Mouse (Mus musculus) layer of hippocampus, adult 11-12 months (tissue): ENCODE data around the gene Stk10.

Experiments used
- DNase-seq: peaks from one replicate; pipeline ENCODE4 v3.0.0; 2022; ENCODE audit warnings: low spot score

Gene Stk10

DNA sequence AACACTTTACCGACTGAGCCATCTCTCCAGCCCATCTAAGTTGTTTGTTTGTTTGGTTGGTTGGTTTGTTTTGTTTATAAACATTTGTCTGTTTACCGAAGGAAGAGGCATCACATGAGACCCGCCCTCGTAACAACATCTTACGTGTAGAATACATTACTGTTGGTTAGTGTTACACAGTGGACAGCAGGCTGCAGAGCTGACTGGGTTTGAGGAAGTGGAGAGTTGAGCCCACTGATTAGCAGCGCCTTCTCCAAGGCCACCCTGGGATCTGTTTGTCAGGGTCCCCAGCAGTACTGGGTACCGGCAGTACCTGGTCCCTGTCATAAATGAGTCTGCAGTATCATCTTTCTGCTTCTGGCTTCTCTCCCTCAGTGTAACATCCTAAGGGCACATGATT, 35.0 kb downstream of the Stk10 start:
- no peak for DNase-seq

DNA sequence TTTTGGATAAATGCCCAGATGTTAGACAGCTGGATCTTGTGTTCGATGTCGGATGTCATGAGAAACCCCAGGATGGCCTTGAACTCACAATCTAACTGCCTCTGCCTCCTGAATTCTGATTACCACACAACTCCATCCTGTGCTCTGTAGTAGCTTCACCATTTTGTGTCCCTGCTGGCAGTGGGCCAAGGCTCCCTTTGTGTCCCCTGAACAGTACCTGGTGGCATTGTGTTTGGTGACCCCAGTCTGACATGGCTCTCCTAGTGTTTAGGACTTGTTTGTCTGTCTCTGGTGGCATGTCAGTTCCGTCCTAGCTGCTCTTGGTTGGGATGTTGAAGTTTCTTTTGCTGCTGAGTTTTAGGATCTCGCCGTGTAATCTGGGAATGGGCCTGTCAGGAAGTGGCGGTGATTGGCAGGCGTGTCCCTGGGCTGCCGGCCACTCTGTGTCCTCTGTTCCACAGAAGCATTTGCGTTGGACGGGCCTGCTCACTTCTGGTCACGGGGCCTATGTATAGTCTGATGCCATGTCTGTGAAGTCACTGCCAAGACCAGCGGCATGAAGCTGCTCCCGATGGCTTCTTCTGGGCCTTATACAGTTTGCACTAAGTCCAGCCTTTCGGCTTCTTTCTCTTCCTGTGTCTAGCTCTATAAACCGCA, 35.7 kb downstream of the Stk10 start:
- DNase-seq: no peak

DNA sequence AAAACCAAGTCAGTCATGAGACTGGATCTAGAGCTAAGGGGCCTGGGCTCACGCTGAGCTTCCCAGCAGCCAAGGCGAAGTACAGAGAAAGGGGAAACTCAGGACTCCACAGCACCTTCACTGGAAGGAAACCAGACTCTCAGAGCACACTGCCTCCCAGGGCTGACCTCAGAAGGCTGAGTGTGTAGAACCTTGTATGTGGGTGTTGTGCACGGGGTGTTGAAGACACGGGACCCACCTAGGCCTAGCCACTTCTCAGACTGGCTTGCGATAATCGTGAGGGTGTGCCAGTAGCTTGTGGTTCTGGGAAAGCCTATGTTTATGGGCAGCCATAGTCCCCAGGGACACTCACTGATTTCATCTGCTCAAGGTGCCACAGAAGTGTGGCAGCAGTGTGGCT, 38.0 kb downstream of the Stk10 start:
- no peak for DNase-seq

DNA sequence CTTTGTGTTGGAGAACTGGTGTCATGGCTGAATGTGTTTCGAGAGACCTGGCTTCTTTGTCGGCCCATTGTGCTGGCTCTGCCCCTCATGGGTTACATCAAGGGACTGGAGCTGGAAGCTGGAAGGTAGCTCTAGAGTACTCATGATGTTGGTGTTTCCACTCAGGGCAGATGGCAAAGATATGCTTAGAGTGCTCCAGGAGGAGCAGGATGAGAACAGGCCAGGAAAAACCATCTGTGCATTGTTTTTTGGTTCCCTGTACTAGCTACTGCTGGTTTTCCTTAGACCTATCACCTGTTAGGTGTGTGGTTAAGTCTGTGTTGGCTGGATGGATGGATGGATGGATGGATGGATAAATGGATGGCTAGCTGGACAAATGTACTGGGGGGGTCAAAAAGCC, 40.6 kb downstream of the Stk10 start:
- DNase-seq: no peak

DNA sequence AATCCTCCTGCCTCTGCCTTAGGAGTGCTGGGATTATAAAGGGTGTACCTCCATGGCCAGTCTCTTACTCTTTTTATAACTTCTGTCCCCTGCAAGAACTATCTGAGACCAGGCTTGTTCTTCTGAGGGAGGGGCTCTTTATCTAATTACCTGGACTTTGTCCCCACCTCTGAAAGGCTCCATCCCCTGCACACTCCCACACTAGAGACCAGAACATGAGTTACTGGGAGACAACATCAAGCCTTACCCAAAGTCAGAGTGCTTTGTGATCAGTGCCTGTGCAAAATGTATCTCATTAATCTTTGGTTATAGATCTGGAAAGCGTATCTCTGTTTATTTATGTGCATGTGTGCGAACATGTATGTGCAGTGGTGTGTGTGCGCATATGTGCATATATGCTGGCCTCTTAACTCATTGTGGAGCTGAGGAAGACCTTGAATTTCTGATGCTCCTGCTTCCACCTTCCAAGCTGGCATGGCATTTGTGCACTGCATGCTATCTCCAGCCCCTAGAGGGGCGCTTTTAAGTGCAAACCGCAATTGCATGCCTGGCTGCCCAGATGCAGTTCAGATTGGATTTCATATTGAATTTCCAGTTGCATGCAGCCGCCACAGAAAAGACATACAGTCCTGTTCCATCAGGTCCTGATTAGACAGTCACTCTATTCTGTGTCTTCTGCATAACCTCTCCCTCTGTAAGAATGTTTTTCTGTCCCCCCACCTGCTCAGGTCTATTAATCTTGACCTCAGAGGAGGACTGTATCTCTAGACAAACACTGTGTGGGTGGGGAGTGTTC, 43.1 kb downstream of the Stk10 start:
- DNase-seq: no peak

DNA sequence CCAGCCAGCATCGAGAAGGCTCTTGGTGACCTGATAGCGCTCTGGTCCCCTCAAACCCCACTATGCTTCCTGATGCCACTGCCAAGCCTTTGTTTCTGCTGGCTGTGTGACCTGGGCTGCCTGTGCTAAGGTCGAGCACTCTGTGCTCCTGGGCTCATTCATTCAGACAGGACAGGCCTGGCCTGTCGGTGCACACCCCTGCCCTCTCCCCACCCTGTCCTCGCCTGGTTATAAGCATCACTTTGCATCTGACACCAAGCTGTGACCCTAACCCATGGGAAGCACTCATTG, 43.6 kb downstream of the Stk10 start:
- DNase-seq: no peak

DNA sequence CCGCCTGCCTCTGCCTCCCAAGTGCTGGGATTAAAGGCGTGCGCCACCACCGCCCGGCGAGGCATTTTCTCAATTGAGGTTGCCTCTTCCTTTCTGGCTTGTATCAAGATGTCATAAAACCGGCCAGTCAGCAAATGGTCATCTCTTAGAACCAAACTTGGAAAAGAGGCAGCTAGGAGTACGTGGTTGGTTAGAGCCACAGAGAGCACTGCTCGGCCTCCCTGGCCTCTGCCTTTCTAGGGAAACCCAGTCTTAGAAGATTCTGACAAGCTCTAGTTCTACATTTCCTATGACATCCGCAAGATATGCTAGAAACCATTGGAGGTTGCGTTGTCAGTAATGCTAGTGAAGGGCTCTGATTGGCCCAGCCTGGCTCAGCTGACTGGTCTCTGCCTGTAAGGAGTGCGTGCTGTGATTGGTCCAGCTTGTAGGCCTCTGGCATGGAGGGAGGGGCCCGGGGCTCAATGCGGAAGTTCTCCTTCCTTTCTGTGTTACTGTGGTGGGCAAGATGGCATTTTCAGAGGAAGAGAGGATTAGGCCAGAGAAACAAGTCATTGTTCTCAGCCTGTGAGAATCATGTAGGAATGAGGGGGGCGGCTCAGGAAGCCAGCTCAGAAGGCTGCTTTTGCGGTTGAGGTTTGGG, 47.3 kb downstream of the Stk10 start:
- DNase-seq: peak; percentile 74

DNA sequence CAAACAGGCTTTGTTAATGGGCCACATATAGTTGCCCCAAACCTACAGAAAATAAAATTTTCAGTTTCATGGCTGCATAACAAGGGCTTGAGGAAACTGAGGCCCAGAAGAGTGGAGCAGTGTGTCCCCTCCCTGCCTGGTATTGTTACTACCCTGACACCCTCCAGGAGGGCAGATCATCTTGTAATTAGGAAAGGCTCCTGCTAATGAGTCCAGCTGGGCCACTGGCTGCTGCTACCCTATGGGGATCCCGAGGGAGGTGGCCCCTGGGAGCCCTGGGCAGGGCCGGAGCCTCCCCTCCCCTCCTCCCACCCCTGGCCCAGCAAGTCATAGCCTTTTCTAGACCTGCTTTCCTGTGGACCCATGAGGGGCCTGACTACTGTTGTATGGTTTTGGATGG, 47.9 kb downstream of the Stk10 start:
- no peak for DNase-seq

DNA sequence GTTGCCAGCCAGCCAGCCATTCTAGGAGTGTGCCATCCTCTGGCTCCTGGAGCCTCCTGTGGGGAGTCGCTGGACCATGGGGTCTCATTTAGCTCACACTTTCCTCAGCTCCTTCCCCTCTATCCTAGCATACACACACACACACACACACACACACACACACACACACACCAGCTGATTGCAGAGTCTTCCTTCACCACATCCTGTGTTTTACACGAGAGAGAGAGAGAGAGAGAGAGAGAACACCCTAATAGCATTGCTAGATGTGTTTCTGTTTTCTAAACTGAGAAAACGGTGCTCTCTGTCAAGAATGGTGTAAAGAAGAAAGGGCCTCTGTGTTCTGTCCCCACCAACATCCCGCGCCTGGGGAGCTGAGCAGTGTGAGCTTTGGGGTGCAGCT, 49.7 kb downstream of the Stk10 start:
- DNase-seq: no peak

DNA sequence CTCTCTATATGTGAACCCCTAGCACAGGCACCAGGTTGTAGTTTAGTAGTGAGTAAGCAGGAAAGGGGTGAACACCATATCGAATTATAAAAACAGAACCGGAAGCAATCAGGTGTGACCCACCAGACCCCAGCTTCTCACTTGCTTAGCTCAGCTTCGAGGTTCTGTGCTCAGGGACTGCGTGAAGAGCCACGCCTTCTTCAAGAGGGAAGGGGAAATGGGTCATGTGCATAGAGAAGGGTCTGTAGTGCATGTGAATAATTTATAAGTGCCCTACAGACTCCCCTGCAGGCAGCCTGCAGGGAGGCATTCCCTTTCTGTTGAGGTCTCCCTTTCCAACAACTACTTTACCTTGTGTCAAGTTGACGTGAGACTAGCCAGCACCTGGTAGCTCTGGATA, 52.9 kb downstream of the Stk10 start:
- no peak for DNase-seq

DNA sequence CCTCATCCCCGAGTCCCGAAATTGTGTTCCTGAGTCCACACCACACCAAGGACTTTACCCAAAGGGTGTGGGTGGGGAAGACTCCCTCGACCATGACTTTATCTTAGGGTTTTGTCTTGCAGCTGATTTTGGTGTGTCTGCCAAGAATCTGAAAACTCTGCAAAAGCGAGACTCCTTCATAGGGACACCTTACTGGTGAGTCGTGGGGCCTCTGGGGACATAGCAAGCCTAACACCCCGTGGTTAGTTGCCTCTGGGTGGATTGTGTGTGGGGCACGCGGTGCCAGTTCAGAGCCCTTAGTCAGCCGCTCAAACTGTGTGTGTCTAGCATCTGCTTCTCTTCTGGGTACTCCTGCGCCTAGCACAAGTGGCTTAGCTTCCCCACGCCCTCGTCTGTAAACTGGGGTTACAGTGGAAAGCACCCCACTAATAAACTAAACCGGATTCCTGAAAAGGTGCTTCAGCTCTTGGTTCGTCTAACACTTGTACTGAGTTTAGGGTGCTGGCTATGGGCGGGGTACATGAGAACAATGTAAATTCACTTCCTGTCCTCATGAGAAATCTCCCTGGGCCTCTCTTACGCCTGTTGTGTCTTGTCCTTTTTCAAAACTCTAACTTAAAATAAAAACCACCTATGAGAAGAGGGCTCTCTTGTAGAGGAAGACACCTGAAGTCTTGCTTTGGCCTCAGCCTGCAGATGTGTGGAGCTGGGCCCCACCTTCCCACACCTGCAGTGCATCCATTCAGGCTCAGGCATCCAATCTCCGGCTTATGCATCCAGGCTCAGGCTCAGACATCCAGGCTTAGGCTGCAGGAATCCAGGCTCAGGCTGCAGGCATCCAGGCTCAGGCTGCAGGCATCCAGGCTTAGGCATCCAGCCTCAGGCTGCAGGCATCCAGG, 54.3 kb downstream of the Stk10 start:
- no peak for DNase-seq

DNA sequence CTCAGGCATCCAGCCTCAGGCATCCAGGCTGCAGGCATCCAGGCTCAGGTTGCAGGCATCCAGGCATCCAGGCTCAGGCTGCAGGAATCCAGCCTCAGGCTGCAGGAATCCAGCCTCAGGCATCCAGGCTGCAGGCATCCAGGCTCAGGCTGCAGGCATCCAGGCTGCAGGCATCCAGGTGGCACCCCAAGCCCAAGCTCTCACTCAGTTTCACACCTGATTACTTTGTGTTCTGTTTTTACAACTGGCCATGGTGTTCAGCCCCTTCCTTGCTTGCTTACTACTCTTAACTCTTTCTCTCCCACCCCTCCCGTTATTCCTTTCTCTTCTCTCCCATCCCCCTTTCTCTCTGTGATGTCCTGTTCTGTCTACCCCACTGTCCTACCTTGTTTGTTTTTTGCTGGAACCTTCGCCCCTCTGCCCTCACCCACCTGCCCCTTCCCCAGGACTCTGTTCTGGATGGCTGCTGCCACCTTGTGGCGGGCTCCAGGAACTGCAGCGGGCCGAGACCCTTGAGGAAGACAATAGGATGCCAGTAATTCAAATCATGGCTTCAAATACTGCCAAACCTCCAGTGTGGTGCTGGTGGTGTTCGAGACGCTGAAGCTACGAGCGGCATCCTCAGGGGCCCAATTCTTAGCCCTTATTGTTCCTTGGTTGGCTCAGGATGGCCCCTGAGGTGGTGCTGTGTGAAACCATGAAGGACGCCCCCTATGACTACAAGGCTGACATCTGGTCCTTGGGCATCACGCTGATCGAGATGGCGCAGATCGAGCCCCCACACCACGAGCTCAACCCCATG, 55.2 kb downstream of the Stk10 start:
- peak; percentile 78 for DNase-seq

DNA sequence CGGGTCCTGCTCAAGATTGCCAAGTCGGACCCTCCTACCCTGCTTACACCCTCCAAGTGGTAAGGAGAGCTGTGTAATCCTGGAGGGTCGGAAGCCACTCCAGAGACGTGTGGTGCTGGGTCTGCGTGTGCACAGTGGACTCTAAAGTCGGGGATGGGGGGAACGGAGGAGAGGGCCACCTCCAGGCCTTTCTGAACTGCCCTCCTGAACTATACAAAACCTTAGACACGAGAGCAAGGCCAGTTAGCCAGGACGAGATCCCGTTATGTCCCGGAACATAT, 55.7 kb downstream of the Stk10 start:
- DNase-seq: no peak

DNA sequence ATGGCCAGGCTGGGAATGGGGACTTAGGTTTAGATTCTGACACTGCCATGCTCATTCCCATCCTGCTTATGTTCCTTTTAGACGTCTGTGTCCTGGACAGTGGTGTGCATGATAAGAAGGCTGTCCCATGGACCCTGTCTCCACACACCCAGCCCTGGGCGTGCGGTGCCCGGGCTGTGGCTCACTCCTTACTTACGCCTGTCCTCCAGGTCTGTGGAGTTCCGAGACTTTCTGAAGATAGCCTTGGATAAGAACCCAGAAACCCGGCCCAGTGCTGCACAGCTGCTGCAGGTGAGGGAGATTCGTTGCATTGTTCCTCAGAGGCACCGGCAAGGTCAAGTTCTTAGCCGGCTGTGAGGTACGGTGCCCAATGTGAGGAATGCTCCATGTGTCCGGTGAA, 56.1 kb downstream of the Stk10 start:
- no peak for DNase-seq

DNA sequence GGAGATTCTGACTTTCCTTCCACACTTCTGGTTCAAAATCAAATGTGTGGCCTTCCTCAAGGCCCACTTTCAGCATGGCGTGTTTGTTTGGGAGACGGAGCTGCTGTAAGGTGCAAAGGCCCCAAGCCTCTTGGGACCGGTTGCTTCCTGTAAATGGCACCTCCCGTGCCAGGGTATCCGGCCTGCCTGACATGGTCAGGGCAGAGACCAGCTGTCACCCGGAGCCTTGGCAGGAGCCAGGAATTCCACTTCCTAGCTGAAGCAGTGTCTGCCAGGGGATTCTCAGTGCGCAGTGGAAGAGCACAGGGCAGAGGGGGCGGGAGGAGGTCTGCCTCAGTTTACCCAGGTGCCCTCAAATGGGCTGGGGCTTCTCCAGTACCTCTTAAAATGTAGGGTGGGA, 56.7 kb downstream of the Stk10 start:
- no peak for DNase-seq

DNA sequence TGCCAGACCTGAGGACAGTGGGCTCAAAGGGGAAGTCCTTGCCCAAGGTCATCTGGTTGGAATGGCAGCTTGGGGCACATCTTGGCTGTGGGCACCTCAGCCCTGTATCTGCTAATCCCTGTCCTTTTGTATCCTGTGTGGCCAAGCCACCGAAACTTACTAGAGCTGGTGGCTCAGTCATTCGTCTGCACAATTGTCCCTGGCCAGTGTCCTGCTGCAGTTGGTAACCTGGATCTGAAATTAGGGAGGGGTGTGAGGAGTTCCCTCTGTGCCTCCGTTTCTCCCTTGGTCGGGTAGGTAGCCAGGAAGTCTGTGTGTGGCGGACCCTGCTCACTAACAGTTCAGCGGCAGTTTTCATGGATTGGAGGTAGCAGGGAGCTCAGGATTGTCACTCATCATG, 57.1 kb downstream of the Stk10 start:
- DNase-seq: no peak

DNA sequence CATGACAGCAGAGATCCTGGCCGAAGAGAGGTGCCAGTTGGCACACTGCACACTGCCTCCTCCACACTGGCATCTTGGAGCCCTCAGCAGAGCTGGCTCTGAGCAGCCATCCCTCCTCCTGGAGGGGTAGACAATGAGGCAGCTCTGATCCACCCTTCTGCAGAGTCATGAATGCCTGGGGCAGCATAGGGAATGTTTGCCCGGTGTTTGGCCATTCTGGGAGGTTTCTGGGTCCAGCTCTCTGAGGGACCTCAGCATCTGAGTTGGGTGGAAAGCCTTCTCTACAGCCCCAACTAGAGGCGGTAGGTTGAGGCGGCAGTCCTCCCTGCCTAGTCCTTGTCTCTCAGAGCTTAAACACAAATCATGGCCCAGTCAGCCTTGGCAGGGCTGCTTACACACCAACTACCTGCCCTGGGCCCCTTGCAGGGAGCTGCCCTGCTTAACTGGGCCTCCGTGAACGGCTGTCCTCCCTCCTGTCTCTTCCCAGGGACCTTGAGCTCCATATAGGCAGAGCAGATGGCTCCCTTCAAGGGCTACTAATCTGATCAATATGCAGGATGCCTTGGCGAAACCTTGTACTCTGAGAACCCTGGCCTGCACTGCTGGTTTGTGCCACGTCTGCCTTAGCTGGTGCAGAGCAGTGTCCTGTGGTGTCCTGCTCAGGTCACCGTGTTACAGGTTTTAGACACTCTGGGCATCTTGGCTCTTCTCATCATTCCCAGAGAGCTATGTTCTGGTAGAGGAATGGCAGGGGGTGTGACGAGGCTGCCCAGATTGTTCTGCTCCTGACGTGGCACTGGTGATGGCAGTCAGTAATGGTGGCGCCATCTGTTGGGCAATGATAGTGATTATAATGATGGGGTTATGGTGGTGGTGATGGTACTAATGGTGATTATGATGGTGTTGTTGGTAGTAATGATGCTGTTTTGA, 59.1 kb downstream of the Stk10 start:
- DNase-seq: no peak

DNA sequence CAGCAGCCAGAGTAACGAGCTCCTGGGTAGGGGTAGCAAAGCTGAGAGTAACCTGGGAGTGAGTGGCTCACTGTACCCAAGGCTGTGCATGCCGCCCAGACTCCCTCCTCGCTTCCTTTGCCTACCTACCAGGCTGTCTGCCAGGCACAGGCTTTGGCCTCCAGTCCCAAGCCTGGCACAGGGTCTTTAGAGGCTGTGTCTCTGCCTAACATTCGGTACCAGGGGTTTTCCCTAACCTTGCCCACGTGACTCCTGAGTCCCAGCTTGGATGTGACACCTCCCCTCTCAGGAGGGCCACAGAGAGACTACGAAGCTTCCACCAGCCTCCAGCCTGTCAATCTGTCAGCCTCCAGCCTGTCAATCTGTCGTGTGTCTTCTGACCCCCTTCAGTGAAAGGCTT, 60.0 kb downstream of the Stk10 start:
- no peak for DNase-seq

DNA sequence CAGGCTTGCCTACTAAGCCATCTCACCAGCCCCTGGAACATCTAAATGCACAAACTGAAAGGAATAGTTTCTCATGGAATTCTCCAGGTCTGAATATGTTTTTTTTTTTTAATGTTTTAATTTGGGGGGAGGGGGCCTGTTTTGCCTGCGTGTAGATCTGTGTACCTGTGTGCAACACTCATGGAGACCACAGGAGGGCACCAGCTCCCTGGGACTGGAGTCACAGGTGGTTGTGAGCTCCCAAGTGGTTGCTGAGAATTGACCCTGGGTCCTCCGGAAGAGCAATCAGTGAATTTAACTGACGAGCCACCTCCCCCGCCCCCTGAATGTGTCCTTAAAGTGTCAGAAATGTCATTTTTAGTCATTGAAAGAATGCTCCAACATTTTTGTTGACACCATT, 61.0 kb downstream of the Stk10 start:
- DNase-seq: no peak

DNA sequence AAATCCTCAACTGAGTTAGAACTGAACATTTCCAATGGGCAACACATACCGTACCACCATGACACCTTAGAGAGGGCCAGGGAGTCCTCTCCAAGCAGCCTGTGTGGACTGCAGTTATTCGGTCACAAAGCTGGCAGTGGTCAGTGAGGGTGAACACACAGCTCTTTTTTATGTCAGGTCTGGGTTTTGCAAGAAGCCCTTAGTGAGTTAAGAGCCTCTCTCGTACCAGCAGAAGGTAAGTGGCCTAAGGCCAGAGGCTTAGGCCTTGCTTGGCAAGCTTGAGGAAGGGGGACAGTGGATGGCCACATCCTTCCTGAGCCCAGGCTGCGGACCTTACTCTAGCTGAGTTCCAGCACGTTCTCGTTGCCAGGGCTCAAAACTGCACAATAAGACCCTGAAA, 67.3 kb downstream of the Stk10 start:
- DNase-seq: no peak
